Mouse (Mus musculus): ENCODE measurements around the gene Fam189a1. TPM values are rescaled to one million over a fixed set of nuclear protein-coding genes. Genes with fewer than 3 reads are reported as not detected.

Fam189a1 gene
- polyA plus RNA-seq, 1 experiment from 2014 or later, result 2.3 TPM

- Histone ChIP-seq H3K4me3 (no peak overlapping the region), H3K4me1 (replicated peaks) (no peaks in the 10 kb centered on the region), H3K27ac (ENCODE audit: poor library complexity, severe bottlenecking) (no peak overlapping the region), H3K27me3 (replicated peaks) (peaks cover 13% of the 10 kb centered on the region), H3K9ac (no peak overlapping the region), H3K36me3 (no peaks in the 10 kb centered on the region), H3K4me2 (no peak overlapping the region), H3K9me3 (replicated peaks) (no peaks in the 10 kb centered on the region)
- ATAC-seq (ENCODE audit: insufficient number of reproducible peaks, low FRiP score), result no peak
- WGBS, result 83% methylated on average over 9 of the region's 9 CpGs
These were observed 7.3 kb downstream of the Fam189a1 start for GRCm38 (mm10) chr7:65149040-65149439.

DNA sequence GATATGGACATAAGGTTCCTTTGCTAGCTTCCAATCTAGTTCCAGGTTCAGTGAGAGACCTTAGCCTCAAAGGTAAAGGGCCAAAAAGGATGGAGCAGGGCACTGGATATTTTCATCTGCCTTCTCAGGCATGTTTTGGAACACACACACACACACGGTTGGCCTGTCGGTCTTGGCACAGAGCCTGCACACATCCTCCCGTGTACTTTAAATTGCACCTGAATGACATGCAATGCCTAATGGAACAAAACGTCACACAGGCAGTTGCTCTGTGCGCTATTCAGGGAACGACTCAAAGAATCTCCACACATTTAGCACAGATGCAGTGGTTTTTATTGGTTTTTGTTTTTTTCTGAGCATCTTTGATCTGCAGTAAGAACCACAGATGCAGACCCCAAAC, 11.5 kb downstream of the Fam189a1 start:
- ATAC-seq (ENCODE audit: insufficient number of reproducible peaks, low FRiP score), result no peak
- Histone ChIP-seq H3K4me2 (no peak overlapping the region), H3K27me3 (replicated peaks) (no peaks in the 10 kb centered on the region), H3K27ac (ENCODE audit: poor library complexity, severe bottlenecking) (no peak overlapping the region), H3K4me3 (no peak overlapping the region), H3K9ac (no peak overlapping the region), H3K4me1 (replicated peaks) (no peaks in the 10 kb centered on the region), H3K9me3 (replicated peaks) (no peaks in the 10 kb centered on the region), H3K36me3 (no peaks in the 10 kb centered on the region)
- whole genome bisulfite sequencing, result 64% methylated on average over 6 of the region's 6 CpGs

GRCm38 (mm10) chr7:65141907-65142698, 14.3 kb downstream of the Fam189a1 start:
- Histone ChIP-seq H3K27me3 (replicated peaks) (no peaks in the 10 kb centered on the region), H3K4me2 (no peak overlapping the region), H3K9ac (no peak overlapping the region), H3K9me3 (replicated peaks) (no peaks in the 10 kb centered on the region), H3K4me1 (replicated peaks) (no peaks in the 10 kb centered on the region), H3K36me3 (no peaks in the 10 kb centered on the region), H3K4me3 (no peak overlapping the region), H3K27ac (ENCODE audit: poor library complexity, severe bottlenecking) (no peak overlapping the region)
- no peak for ATAC-seq (ENCODE audit: insufficient number of reproducible peaks, low FRiP score)
- 65% methylated on average over 6 of the region's 6 CpGs for WGBS

DNA sequence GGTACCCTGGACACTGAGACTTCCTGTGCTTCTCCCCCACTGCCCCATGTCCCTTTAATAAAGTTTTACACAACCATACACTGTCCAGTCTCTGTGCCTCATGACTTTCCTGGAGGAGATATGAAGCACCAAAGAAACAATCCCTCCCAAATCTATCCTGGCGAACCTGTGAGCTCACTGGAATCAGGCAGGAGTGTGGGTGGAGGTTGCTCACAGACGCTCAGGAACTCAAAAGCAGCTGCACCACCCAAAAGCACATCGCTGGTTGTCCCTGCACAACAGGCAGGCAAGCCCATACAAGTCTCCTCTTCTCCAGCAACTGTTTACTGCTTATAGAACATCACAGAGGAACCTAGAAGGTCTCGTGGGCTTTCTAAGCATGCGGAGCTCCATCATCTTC, 15.5 kb downstream of the Fam189a1 start:
- no peak for ATAC-seq (ENCODE audit: insufficient number of reproducible peaks, low FRiP score)
- Histone ChIP-seq H3K4me2 (no peak overlapping the region), H3K9me3 (replicated peaks) (no peaks in the 10 kb centered on the region), H3K4me1 (replicated peaks) (no peaks in the 10 kb centered on the region), H3K27ac (ENCODE audit: poor library complexity, severe bottlenecking) (no peak overlapping the region), H3K4me3 (no peak overlapping the region), H3K9ac (no peak overlapping the region), H3K27me3 (replicated peaks) (no peaks in the 10 kb centered on the region), H3K36me3 (no peaks in the 10 kb centered on the region)
- 73% methylated on average over 5 of the region's 5 CpGs for WGBS

DNA sequence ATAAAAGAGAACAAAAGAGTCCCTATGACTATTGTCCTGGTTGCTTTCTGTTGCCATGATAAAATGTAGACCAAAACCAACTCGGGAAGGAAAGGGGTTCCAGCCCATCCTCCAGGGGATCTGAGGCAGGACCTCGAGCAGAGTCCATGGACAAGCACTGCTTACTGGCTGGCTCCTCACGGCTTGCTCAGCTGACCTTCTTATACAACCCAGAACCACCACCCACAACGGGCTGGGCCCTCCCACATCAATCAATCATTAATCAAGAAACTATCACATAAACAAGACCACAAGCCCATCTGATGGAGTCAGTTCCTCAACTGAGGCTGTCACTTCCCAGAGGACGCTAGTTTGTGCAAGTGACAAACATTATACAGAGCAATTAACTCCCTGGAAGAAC, 16.3 kb downstream of the Fam189a1 start:
- Histone ChIP-seq H3K4me2 (no peak overlapping the region), H3K4me3 (no peak overlapping the region), H3K27ac (ENCODE audit: poor library complexity, severe bottlenecking) (no peak overlapping the region), H3K36me3 (no peaks in the 10 kb centered on the region), H3K27me3 (replicated peaks) (no peaks in the 10 kb centered on the region), H3K9me3 (replicated peaks) (no peaks in the 10 kb centered on the region), H3K9ac (no peak overlapping the region), H3K4me1 (replicated peaks) (no peaks in the 10 kb centered on the region)
- WGBS, result 68% methylated on average over 5 of the region's 5 CpGs
- no peak for ATAC-seq (ENCODE audit: insufficient number of reproducible peaks, low FRiP score)

- WGBS, result 79% methylated on average over 3 of the region's 3 CpGs
- no peak overlapping the region for H3K4me2 ChIP-seq
- H3K27me3 ChIP-seq (replicated peaks), result peaks cover 9% of the 10 kb centered on the region; the same call in 1 of the 2 replicates
These were observed 32.6 kb downstream of the Fam189a1 start for GRCm38 (mm10) chr7:65123766-65124165.

GRCm38 (mm10) chr7:65116903-65117302, 39.5 kb downstream of the Fam189a1 start:
- no peak overlapping the region for H3K4me3 ChIP-seq
- peaks cover 3% of the 10 kb centered on the region; the same call in 1 of the 2 replicates for H3K27me3 ChIP-seq (replicated peaks)
- H3K4me1 ChIP-seq (replicated peaks), result peaks cover 12% of the 10 kb centered on the region
- no peak overlapping the region for H3K4me2 ChIP-seq
- no peaks in the 10 kb centered on the region for H3K36me3 ChIP-seq
- 83% methylated on average over 7 of the region's 7 CpGs for WGBS
- H3K9me3 ChIP-seq (replicated peaks), result no peaks in the 10 kb centered on the region
- no peak overlapping the region for H3K9ac ChIP-seq
- ATAC-seq (ENCODE audit: insufficient number of reproducible peaks, low FRiP score), result no peak
- no peak overlapping the region for H3K27ac ChIP-seq (ENCODE audit: poor library complexity, severe bottlenecking)

More at GRCm38 (mm10) chr7:65123766-65124165, 32.6 kb downstream of the Fam189a1 start:
- no peak overlapping the region for H3K9ac ChIP-seq
- H3K36me3 ChIP-seq, result no peaks in the 10 kb centered on the region
- H3K4me1 ChIP-seq (replicated peaks), result peaks cover 18% of the 10 kb centered on the region
- no peak overlapping the region for H3K4me3 ChIP-seq
- H3K9me3 ChIP-seq (replicated peaks), result 0 out of 2 replicates have a peak, but pooled peaks cover 3% of the 10 kb centered on the region
- H3K27ac ChIP-seq (ENCODE audit: poor library complexity, severe bottlenecking), result no peak overlapping the region
- no peak for ATAC-seq (ENCODE audit: insufficient number of reproducible peaks, low FRiP score)

GRCm38 (mm10) chr7:65115366-65115765, 41.0 kb downstream of the Fam189a1 start:
- Histone ChIP-seq H3K4me2 (no peak overlapping the region), H3K9me3 (replicated peaks) (no peaks in the 10 kb centered on the region), H3K4me3 (no peak overlapping the region), H3K9ac (no peak overlapping the region), H3K27me3 (replicated peaks) (peaks cover 3% of the 10 kb centered on the region; the same call in 1 of the 2 replicates), H3K27ac (ENCODE audit: poor library complexity, severe bottlenecking) (no peak overlapping the region), H3K36me3 (no peaks in the 10 kb centered on the region), H3K4me1 (replicated peaks) (no peaks in the 10 kb centered on the region; the same call in 1 of the 2 replicates)
- WGBS, result 74% methylated on average over 3 of the region's 3 CpGs
- ATAC-seq (ENCODE audit: insufficient number of reproducible peaks, low FRiP score), result no peak

- Histone ChIP-seq H3K9ac (no peak overlapping the region), H3K4me1 (replicated peaks) (no peaks in the 10 kb centered on the region), H3K9me3 (replicated peaks) (no peaks in the 10 kb centered on the region), H3K27ac (ENCODE audit: poor library complexity, severe bottlenecking) (no peak overlapping the region), H3K27me3 (replicated peaks) (peaks cover 3% of the 10 kb centered on the region; the same call in 1 of the 2 replicates), H3K36me3 (no peaks in the 10 kb centered on the region), H3K4me2 (no peak overlapping the region), H3K4me3 (no peak overlapping the region)
- ATAC-seq (ENCODE audit: insufficient number of reproducible peaks, low FRiP score), result no peak
- 80% methylated on average over 9 of the region's 9 CpGs for WGBS
These were observed 44.7 kb downstream of the Fam189a1 start for GRCm38 (mm10) chr7:65111664-65112063.

- no peaks in the 10 kb centered on the region for H3K36me3 ChIP-seq
- no peak overlapping the region for H3K4me3 ChIP-seq
- H3K27ac ChIP-seq (ENCODE audit: poor library complexity, severe bottlenecking), result no peak overlapping the region
- 81% methylated on average over 3 of the region's 3 CpGs for WGBS
- no peak for ATAC-seq (ENCODE audit: insufficient number of reproducible peaks, low FRiP score)
- no peak overlapping the region for H3K4me2 ChIP-seq
- H3K27me3 ChIP-seq (replicated peaks), result no peaks in the 10 kb centered on the region
- H3K4me1 ChIP-seq (replicated peaks), result 0 out of 2 replicates have a peak, but pooled peaks cover 5% of the 10 kb centered on the region
- no peak overlapping the region for H3K9ac ChIP-seq
- H3K9me3 ChIP-seq (replicated peaks), result no peaks in the 10 kb centered on the region
These were observed 50.8 kb downstream of the Fam189a1 start for GRCm38 (mm10) chr7:65105566-65105965.

- Histone ChIP-seq H3K9ac (no peak overlapping the region), H3K27me3 (replicated peaks) (no peaks in the 10 kb centered on the region), H3K9me3 (replicated peaks) (no peaks in the 10 kb centered on the region), H3K36me3 (no peaks in the 10 kb centered on the region), H3K4me3 (no peak overlapping the region), H3K4me1 (replicated peaks) (0 out of 2 replicates have a peak, but pooled peaks cover 5% of the 10 kb centered on the region), H3K4me2 (no peak overlapping the region), H3K27ac (ENCODE audit: poor library complexity, severe bottlenecking) (no peak overlapping the region)
- WGBS, result 76% methylated on average over 4 of the region's 4 CpGs
- no peak for ATAC-seq (ENCODE audit: insufficient number of reproducible peaks, low FRiP score)
These were observed 51.3 kb downstream of the Fam189a1 start for GRCm38 (mm10) chr7:65105097-65105467.
